Mouse (Mus musculus): Measurements from ENCODE around the gene Wnt2b. TPM values are rescaled to one million over a fixed set of nuclear protein-coding genes. Genes with fewer than 3 reads are reported as not detected.

Gene Wnt2b
- polyA plus RNA-seq (2012; rRNA removed), result 6.5 and 9.7 TPM in 2 replicates

DNA sequence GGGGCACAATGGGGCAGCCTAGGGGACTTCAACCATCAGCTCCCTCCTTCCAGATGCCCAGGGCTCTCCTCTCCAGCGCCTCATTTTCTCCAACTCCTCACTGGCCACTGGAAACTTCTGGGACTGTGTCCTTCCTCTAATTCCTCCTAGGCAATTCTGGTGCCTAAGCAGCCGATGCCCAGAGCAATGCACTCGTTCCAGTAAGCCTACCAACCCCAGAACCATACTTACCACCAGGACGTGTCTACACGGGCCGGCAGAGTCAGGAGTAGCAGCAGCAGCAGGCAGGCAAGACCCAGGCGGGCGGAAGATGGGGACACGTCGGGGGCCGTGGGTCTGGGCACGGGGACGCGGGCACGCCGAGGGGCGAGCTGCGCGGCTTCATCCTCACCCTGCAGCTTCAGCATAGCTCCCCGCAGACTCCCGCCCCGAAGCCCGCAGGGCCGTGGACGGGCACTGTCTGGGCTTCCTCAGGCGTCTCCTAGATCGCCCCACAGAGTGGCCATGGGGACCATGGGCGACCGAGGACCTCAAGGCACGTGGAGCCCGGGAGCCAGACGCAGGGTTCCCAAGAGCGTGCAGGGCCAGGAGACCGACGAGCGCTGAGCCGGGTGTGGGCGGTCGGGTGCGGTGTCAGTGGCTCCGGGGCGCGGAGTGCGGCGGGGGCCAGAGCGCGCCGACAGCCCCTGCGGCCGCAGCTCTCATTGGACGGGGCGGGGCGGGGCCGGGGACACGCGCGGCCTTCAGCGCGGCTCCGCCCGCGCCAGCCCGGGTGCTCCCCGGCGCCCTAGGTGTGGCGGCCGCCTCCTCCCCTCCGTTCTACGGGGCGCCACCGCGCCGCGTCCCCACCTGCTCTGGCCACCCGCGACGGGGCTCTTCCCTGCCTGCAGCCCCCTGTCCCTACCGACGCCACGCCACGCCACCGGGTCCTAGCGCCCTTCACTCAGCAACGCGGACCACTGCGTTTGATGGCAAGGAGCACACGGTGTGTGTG, at the start of gene Wnt2b:
Wnt2b (minus strand) TSS at position 856 of the 994 bp plus-strand sequence.
- no peaks in the 10 kb centered on the region for H3K36me3 ChIP-seq (ENCODE audit: control insufficient read depth, insufficient read depth, low read length)
- peaks cover 9% of the 10 kb centered on the region; the same call in 1 of the 2 replicates for H3K4me1 ChIP-seq (ENCODE audit: control insufficient read depth, insufficient read depth, insufficient read length, low read length)
- TF ChIP-seq POLR2A (IDR thresholded peaks at IDR 0.05; ENCODE audit: low read depth, low read length) (no peak), CTCF (IDR thresholded peaks at IDR 0.05; ENCODE audit: extremely low read depth, insufficient read length, insufficient replicate concordance, low read depth, low read length) (no peak)
- H3K27ac ChIP-seq (ENCODE audit: insufficient read depth, low read depth, low read length), result no peak within 1 kb of the TSS; the same call in none of the 2 replicates
- peak within 1 kb of the TSS; percentile 55 for H3K4me3 ChIP-seq (ENCODE audit: low read depth, low read length)
- peaks cover 28% of the 10 kb centered on the region for H3K27me3 ChIP-seq (ENCODE audit: control insufficient read depth, insufficient read depth, low read length)
- 3% methylated on average over 82 of the region's 87 CpGs for WGBS

DNA sequence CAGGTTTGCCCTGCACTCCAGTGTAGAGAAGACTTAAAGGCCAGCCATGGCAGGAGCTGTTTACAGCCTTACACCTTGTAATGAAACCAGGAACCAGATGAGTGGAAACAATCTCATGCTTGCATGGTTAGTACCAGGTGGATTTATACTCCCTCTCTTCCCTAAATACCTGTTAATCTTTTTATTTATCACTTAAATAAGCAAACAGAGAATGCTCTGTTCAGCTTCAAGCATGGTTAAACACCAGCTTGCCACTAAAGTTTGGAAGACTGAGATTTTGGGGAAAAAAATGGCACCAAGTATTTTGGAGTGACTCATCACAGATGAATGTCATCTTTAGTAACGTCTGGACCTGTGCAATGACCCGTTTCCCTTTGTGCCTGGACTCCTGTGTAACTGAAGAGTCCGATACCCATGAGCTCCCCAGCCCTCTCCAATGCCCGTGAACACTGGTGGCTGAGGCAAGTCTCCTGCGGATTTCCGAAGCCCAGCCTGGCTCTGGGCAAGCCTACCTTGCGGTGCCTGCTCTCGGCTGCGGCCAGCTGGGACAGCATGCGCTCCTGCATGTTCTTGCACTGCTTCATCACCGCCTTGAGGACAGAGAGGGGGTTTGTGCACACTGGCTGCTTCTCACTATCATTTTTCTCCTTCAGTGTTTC, 49.1 kb upstream of the Wnt2b start:
- no peak for TF ChIP-seq POLR2A (IDR thresholded peaks at IDR 0.05; ENCODE audit: low read depth, low read length)
- TF ChIP-seq CTCF (IDR thresholded peaks at IDR 0.05; ENCODE audit: extremely low read depth, insufficient read length, insufficient replicate concordance, low read depth, low read length), result no peak
- no peak overlapping the region for H3K27ac ChIP-seq (ENCODE audit: insufficient read depth, low read depth, low read length)
- H3K4me3 ChIP-seq (ENCODE audit: low read depth, low read length), result no peak overlapping the region
- H3K4me1 ChIP-seq (ENCODE audit: control insufficient read depth, insufficient read depth, insufficient read length, low read length), result no peaks in the 10 kb centered on the region
- peaks cover 40% of the 10 kb centered on the region for H3K36me3 ChIP-seq (ENCODE audit: control insufficient read depth, insufficient read depth, low read length)
- 91% methylated on average over 11 of the region's 11 CpGs for WGBS
- no peaks in the 10 kb centered on the region for H3K27me3 ChIP-seq (ENCODE audit: control insufficient read depth, insufficient read depth, low read length)

DNA sequence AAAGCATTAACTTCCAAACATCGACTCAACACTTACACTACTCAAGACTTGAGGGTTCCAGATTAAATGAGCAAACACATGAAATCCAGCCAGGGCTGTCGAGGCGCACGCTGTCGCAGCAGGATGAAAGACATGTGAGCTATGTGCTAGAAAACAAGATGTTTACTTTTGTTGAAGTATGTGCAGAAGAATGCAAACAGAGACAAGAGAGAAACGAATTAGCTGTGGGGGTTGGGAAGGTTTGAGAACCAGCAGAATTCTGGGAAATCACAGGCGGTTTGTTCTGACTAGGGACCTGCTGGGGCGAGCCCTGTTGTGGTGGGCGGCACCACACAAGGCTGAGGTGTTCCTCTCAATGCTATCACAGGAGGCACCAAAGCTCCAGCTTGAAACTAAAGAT, 46.3 kb upstream of the Wnt2b start:
- 66% methylated on average over 9 of the region's 9 CpGs for WGBS
- Histone ChIP-seq H3K27me3 (ENCODE audit: control insufficient read depth, insufficient read depth, low read length) (no peaks in the 10 kb centered on the region), H3K27ac (ENCODE audit: insufficient read depth, low read depth, low read length) (no peak overlapping the region), H3K4me1 (ENCODE audit: control insufficient read depth, insufficient read depth, insufficient read length, low read length) (no peaks in the 10 kb centered on the region), H3K36me3 (ENCODE audit: control insufficient read depth, insufficient read depth, low read length) (peaks cover 56% of the 10 kb centered on the region), H3K4me3 (ENCODE audit: low read depth, low read length) (no peak overlapping the region)
- TF ChIP-seq POLR2A (IDR thresholded peaks at IDR 0.05; ENCODE audit: low read depth, low read length), result no peak
- no peak for TF ChIP-seq CTCF (IDR thresholded peaks at IDR 0.05; ENCODE audit: extremely low read depth, insufficient read length, insufficient replicate concordance, low read depth, low read length)

DNA sequence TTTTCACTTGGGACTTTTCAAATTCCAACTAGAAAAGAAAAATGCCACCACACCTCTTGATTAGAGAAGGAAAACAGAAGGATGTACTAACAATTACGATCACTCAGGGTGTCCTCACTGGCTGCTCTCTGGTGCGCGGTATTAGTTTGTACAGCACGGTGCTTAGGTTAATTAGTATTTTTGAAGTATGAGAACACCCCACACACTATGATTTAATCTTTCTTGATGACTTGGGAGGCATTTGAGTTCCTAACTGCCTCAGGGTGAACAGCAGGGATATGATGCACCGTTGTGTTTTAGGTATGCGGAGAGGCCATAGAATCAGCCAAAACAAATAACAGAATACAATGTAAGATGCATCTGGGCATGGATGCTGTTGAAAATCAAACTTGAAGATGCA, 44.4 kb upstream of the Wnt2b start:
- Histone ChIP-seq H3K4me1 (ENCODE audit: control insufficient read depth, insufficient read depth, insufficient read length, low read length) (no peaks in the 10 kb centered on the region), H3K27ac (ENCODE audit: insufficient read depth, low read depth, low read length) (no peak overlapping the region), H3K27me3 (ENCODE audit: control insufficient read depth, insufficient read depth, low read length) (no peaks in the 10 kb centered on the region), H3K4me3 (ENCODE audit: low read depth, low read length) (no peak overlapping the region), H3K36me3 (ENCODE audit: control insufficient read depth, insufficient read depth, low read length) (peaks cover 59% of the 10 kb centered on the region)
- 95% methylated on average over 6 of the region's 6 CpGs for WGBS
- TF ChIP-seq CTCF (IDR thresholded peaks at IDR 0.05; ENCODE audit: extremely low read depth, insufficient read length, insufficient replicate concordance, low read depth, low read length), result no peak

DNA sequence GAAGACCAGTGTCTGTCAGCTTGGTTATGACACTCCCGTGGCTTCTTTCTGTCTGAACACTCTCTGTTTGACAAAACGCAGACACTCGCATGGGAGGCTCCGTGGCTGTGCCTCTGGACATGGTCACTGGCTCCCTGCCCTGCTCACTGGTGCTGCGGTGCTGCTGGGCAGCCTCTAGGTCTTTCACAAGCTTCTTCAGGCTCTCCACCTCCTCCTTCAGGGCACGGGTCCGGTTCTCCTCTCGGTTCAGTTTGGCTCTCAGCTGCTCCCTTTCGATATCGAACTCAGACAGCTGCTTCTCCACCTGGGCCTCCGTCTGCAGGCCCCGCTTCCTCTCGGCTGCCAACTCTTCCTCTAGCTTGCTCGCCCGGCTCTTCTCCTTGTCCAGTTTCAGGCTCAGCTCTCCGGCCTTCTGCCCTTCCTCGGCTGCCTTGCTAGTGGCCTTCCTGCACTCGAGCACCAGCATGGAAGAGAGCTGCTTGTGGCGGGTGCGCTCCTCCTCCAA, 43.9 kb upstream of the Wnt2b start:
- Histone ChIP-seq H3K36me3 (ENCODE audit: control insufficient read depth, insufficient read depth, low read length) (peaks cover 55% of the 10 kb centered on the region), H3K27me3 (ENCODE audit: control insufficient read depth, insufficient read depth, low read length) (no peaks in the 10 kb centered on the region), H3K4me1 (ENCODE audit: control insufficient read depth, insufficient read depth, insufficient read length, low read length) (no peaks in the 10 kb centered on the region), H3K27ac (ENCODE audit: insufficient read depth, low read depth, low read length) (no peak overlapping the region), H3K4me3 (ENCODE audit: low read depth, low read length) (no peak overlapping the region)
- TF ChIP-seq CTCF (IDR thresholded peaks at IDR 0.05; ENCODE audit: extremely low read depth, insufficient read length, insufficient replicate concordance, low read depth, low read length), result no peak
- TF ChIP-seq POLR2A (IDR thresholded peaks at IDR 0.05; ENCODE audit: low read depth, low read length), result no peak
- WGBS, result 87% methylated on average over 20 of the region's 20 CpGs

DNA sequence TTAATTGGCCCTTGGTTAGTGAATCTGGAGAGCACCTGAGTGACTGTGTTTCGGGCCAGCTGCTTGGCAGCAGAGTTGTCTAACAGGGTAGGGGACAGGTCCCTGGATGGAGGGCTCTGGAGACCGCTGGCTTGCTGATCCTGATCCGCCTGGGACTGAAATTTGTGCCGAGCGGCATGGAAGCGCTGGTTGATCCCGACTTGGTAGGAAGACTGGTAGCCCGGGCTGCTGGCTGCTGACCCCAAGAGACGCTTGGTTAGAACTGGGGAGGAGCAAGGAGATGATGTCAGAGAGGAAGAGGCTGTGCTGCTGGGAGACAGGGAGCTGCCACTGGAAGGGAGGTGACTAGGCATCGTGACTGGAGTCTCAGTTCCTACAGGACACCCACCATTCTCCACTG, 43.3 kb upstream of the Wnt2b start:
- Histone ChIP-seq H3K4me1 (ENCODE audit: control insufficient read depth, insufficient read depth, insufficient read length, low read length) (no peaks in the 10 kb centered on the region), H3K27me3 (ENCODE audit: control insufficient read depth, insufficient read depth, low read length) (no peaks in the 10 kb centered on the region), H3K4me3 (ENCODE audit: low read depth, low read length) (no peak overlapping the region), H3K27ac (ENCODE audit: insufficient read depth, low read depth, low read length) (no peak overlapping the region), H3K36me3 (ENCODE audit: control insufficient read depth, insufficient read depth, low read length) (peaks cover 50% of the 10 kb centered on the region)
- WGBS, result 94% methylated on average over 10 of the region's 10 CpGs
- TF ChIP-seq CTCF (IDR thresholded peaks at IDR 0.05; ENCODE audit: extremely low read depth, insufficient read length, insufficient replicate concordance, low read depth, low read length) (no peak), POLR2A (IDR thresholded peaks at IDR 0.05; ENCODE audit: low read depth, low read length) (no peak)
